Mouse (Mus musculus): ENCODE results near the gene Fam71b.
"Not testable (repeated sequence)": the region's sequence is repeated elsewhere in the genome, so short reads cannot be mapped to it uniquely, and the experiment has no call there.

The Fam71b gene

DNA sequence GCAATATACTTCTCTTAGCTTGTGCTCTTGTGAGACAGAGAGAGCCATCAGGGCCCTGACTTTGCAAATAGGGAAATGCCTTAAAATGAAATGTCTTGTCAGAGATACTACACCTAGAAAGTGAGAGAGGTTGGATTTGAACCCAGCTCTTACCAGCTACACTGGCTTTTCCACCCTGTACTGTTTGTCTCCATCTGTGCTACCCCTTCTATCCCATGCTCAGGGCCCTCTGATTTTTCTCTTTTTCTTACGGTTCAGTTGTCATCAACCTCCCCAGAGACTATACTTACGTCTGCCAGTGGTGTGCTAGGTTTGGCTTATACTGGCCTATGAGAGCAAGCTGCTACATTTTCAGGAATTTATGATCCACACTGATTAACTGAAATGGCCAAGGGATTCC, 11.4 kb upstream of the Fam71b start:
- no peak for DNase-seq

DNA sequence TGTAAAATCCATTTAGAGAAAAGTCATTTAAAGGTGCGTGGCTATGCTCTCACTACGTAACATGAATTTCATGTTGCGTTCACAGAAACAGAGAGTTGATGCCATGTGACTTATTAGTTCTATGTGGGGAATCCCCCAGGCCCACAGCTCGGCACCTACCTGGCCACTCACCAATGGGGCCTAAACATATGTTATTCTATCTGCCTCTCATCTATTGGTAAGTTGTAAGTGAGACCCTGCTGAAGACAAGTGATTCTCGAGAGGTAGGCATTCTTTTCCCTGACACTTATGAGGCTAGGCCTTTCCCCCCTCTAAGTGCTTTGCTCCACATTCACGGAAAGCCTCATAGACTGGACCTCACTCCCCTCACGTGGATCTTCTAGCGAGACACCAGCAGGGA, 9.8 kb upstream of the Fam71b start:
- DNase-seq = no peak

GRCm38 (mm10) chr11:46387061-46387460, 9.3 kb upstream of the Fam71b start:
- DNase-seq = no peak

GRCm38 (mm10) chr11:46388438-46388837, 7.9 kb upstream of the Fam71b start:
- DNase-seq = no peak

- DNase-seq = no peak
These were observed 6.8 kb upstream of the Fam71b start, which contains the start of gene Itk for GRCm38 (mm10) chr11:46389336-46390117. Itk (minus strand) TSS chr11:46389515.

DNA sequence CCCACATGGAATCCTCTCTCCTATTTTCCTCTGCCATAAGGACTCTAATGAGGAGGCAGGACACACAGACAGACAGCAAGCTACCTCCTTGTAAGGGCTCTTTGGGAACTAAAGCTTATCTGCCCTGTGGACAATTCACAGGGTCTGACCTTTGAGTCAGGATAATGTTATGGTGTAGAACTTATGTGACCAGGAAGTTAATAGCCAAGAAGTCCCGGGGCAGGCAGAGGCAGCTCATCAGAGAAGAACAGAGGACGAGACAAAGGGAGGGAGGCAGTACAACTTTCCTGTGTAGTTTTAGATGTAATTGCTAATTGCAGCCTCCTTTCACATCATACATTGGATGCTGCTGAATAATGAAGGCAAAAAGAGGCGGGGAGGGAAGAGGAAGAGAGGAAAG, 5.7 kb upstream of the Fam71b start:
- DNase-seq = no peak

- DNase-seq = no peak
These were observed 3.5 kb upstream of the Fam71b start for GRCm38 (mm10) chr11:46392890-46393289.

GRCm38 (mm10) chr11:46393413-46393812, 2.9 kb upstream of the Fam71b start:
- no peak for DNase-seq

DNA sequence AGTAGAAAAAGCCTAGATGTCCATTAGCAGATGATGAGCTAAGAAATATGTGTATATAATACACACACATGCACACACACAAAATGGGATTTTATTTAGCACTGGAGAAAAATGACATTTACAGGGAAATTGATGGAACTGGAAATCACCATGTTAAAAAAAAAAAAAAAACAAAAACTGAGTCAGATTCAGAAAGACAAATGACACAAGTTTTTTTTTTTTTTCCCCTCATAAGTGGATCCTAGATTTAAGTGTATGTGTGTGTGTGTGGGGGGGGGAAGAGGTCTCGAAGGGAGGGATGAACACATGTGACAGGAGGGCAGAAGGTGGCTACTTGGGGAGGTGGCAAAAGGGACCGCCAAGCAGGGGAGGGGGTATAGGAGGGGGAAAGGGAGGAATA, 1.3 kb upstream of the Fam71b start:
- no peak for DNase-seq

DNA sequence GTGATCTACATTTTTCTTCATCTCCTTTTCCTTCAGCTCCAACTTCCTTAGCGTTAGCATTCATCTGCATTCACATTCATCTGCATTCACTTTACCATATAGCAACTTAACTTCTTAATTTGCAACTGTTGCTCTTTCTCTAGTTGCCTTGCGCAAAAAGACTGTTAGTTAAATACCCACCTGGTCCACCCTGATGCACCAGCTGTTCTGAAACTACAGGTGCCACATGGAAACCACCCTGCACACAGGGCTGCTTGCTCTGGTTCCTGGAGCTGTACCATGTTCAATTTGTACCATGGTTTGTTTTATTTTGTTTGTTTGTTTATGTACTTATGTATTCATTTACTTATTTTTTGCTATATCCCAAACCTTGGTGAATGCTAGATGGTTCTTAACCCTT, 661 bp upstream of the Fam71b start:
- DNase-seq = no peak

DNA sequence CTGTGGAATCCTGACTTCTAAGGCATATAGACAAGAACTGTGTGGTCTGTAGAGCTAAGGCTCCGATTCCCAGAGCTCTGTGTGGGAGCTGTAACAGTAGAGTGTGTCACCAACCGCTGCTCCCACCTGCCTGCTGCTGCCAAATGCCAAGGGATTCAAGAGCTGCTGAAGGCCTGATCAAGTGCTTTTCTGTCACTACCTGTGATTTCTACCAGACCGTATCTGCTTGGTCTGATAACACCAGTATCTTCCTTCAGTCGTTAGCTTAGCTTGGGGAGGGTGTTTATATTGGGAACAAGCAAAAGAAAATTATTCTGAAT, 461 bp downstream of the Fam71b start:
- no peak for DNase-seq

- no peak for DNase-seq
These were observed 1.5 kb downstream of the Fam71b start for GRCm38 (mm10) chr11:46397900-46398299.

DNA sequence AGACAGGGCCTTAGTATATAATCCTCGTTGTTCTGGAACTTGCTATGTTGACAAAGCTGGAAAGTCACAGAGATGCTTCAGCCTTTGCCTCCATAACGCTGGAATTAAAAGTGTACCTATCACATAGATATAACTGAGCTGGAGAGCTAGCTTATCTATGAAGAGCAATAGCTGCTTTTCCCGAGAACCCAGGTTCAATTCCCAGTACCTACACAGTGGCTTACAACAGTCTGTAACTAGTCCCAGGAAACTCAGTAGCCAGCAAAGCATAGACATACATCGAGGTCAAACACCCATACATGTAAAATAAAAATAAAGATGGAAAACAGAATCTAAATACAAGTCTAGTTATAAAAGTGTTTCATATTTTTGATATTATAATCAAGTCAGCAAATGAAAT, 2.1 kb downstream of the Fam71b start:
- DNase-seq = no peak

DNA sequence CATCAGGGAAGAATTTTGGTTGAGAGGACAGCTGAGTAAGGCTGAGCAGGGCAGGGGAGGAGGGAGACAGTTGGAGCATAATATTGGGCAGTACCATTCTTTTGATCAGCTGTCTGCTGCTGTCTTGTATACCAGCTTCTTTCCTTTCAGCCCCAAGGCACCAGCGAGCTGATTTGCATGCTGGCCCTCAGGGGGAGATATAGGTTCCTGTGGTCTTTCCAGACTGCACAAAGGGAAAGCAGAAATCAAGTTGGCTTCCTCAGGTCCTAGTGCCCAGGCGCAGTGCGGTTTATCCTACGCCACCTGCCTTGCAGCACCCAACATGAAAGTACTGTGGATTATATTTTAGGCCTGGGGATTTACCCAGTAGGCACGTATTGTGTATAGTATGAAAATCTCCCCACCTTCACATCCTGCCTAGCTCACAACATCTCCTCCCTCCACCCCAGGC, 2.6 kb downstream of the Fam71b start:
- DNase-seq = no peak

- DNase-seq = no peak
These were observed 5.2 kb downstream of the Fam71b start for GRCm38 (mm10) chr11:46401555-46401954.

DNA sequence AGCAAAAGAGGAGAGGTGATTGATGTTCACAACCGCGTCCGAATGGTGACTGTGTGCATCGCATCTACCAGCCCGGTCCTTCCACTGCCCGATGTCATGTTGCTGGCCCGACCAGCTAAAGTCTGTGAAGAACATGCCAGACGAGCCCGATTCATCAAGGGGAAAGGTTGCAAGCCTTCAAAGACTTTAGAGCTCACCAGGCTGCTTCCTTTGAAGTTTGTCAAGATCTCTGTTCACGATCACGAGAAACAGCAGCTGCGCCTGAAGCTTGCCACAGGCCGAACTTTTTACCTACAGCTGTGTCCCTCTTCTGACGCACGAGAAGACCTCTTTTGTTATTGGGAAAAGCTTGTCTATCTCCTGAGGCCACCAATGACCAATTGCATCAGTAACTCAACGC, 8.6 kb downstream of the Fam71b start:
- DNase-seq = no peak

DNA sequence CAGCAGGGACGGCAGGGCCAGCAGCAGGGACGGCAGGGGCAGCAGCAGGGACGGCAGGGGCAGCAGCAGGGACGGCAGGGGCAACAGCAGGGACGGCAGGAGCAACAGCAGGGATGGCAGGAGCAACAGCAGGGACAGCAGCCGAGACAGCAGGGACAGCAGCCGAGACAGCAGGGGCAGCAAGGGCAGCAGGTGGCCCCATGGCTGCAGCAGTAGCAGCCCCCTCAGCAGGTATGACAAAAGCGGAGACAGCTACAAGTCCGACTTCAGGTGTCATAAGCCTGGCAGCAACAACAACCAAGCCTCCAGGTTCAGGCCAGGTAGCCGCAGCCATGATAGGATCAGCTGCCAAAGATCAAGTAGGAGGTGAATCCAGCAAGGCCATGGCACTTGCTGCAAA, 10.4 kb downstream of the Fam71b start:
- no peak for DNase-seq

DNA sequence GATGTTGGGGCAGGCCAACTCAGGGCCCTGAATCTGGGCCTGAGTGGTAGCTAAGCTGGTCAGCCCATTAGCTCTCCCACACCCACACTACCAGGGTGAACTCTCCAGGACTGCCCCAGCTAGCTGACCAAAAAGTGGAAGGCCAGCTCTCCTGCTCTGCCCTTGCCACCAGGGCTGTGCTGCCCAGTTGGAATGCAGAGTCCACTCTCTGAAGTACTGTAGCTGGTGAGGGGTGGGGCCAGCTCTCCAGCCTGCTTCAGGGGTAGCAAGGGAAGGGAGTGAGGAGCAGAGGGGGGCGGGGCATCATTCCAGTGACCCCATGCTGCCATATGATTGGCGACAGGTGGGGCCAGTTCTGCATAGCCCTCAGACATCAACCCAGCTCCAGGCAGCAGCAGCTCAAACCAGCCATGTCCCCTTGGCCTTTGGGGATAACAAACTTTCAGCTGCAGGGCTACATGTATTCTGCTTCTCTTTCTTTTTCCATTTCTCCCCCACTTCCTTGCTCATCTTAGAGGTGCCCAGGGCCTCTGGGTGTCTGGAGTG, 13.7 kb downstream of the Fam71b start:
- DNase-seq = no peak

GRCm38 (mm10) chr11:46418438-46418837, 22.1 kb downstream of the Fam71b start:
- DNase-seq = peak; percentile 21

- no peak for DNase-seq
These were observed 22.5 kb downstream of the Fam71b start for GRCm38 (mm10) chr11:46418860-46419259.

GRCm38 (mm10) chr11:46421086-46421888, 24.9 kb downstream of the Fam71b start:
- DNase-seq = no peak

DNA sequence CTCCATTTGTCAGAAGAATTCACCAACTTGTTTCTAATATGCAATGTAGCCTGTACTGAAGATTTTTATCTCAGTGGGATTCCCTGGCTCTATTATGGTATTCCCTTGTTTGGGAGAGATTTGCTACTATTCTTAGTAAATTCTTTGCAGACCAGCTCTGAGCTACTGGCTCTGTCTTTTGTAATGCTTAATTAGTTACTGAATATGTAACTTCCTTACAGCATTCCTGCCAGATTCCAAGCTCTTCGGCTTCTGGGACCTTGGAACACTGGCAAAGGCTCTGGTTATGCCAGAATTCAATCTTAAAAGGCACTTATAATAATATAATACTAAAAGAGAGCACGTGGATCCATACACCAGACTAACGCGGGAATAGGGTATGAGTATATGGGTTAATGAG, 31.8 kb downstream of the Fam71b start:
- DNase-seq = not testable (repeated sequence)

GRCm38 (mm10) chr11:46430123-46430522, 33.8 kb downstream of the Fam71b start:
- DNase-seq = no peak

- DNase-seq = peak; percentile 91
These were observed 34.8 kb downstream of the Fam71b start for GRCm38 (mm10) chr11:46431129-46431528.

Data from embryo, embryonic 11 days (tissue).